Mouse (Mus musculus) hindbrain, embryonic 14.5 days (tissue): ENCODE results near the gene Ush2a. TPM values are rescaled to one million over a fixed set of nuclear protein-coding genes. Genes with fewer than 3 reads are reported as not detected.

Experiments
- ATAC-seq: fragments of 200-750 bp; cut with Nextera tagmentation; 2 replicates; pipeline ENCODE4 v1.8.0; 2017; ENCODE audit warnings: moderate number of reproducible peaks, mild to moderate bottlenecking, moderate TSS enrichment, moderate library complexity; ENCODE audit not compliant: low FRiP score
- DNase-seq: peaks from one replicate; pipeline ENCODE4 v3.0.0-alpha.2; 2015; ENCODE audit warnings: low spot score
- H3K27ac ChIP-seq: fragments of 300-500 bp; sonication (generic); 2 replicates; pipeline ENCODE4 v1.5.1; 2014; ENCODE audit warnings: mild to moderate bottlenecking, moderate library complexity
- H3K27me3 ChIP-seq: fragments of 300-500 bp; sonication (generic); 2 replicates; pipeline ENCODE4 v1.6.1; 2014; ENCODE audit warnings: mild to moderate bottlenecking, low read length, mixed read lengths; ENCODE audit not compliant: control insufficient read depth, insufficient read depth
- H3K36me3 ChIP-seq: fragments of 300-500 bp; sonication (generic); replicated peaks from 2 replicates; pipeline ENCODE4 v1.6.1; 2014; ENCODE audit not compliant: control insufficient read depth, insufficient read depth
- H3K4me1 ChIP-seq: fragments of 300-500 bp; sonication (generic); replicated peaks from 2 replicates; pipeline ENCODE4 v1.6.1; 2014; ENCODE audit warnings: antibody characterized with exemption, low read length, mixed read lengths; ENCODE audit not compliant: control insufficient read depth, insufficient read depth
- H3K4me2 ChIP-seq: fragments of 300-500 bp; sonication (generic); replicated peaks from 2 replicates; pipeline ENCODE4 v1.6.1; 2014; ENCODE audit warnings: mild to moderate bottlenecking, moderate library complexity
- H3K4me3 ChIP-seq: fragments of 300-500 bp; sonication (generic); replicated peaks from 2 replicates; pipeline ENCODE4 v1.5.1; 2014; ENCODE audit warnings: mild to moderate bottlenecking, low read length
- H3K9ac ChIP-seq: fragments of 300-500 bp; sonication (generic); 2 replicates; pipeline ENCODE4 v1.6.1; 2014
- H3K9me3 ChIP-seq: fragments of 300-500 bp; sonication (generic); 2 replicates; pipeline ENCODE4 v1.6.1; 2016; ENCODE audit warnings: low read length; ENCODE audit not compliant: control insufficient read depth
- WGBS: fragments of 180-500 bp; shearing (Covaris S2); extraction: QIAGEN DNeasy Blood & Tissue Kit; methylation state at CpG from one replicate; pipeline ENCODE4 v1.1.7; 2014; 5-methylcytosine and 5-hydroxymethylcytosine counted together
- polyA plus RNA-seq: library from polyadenylated mRNA; unstranded; fragments of >200 nt; fragmentation: Nextera tagmentation; extraction: Ambion mirVana; gene quantifications from 2 replicates; pipeline ENCODE4 v1.2.1, GENCODE M21; 2014

Ush2a gene
- polyA plus RNA-seq, 1 experiment from 2014 or later: 0.36 TPM

DNA sequence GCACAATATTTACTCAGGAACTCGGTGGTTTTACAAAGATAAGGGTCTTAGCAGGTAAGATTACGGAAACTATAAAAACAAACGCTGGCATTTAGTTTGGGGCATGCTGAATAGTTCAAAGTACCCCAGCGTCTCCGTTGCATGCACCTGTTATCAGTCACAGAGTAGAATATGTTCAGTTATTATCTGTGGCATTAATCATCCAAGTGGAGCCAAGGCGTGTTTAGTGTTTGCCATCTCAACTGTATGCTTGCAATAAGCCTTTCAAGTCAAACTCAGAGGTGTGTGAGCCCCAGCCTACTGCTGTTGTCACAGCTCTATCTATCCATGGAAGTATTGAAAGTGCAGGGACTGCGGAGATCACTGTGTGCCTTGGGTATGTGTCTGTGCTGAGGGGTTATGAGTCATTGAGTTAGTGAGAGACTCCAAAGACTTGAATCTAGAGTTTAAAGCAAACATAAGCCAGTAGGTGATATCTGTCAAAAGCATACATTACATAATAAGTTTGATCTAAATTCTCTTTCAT lies 473.0 kb downstream of the Ush2a start:
- WGBS: 92% methylated on average over 7 of the region's 7 CpGs
- Histone ChIP-seq H3K4me3 (no peak overlapping the region), H3K4me2 (no peak overlapping the region), H3K9ac (no peak overlapping the region), H3K36me3 (no peaks in the 10 kb centered on the region), H3K4me1 (no peaks in the 10 kb centered on the region), H3K9me3 (no peaks in the 10 kb centered on the region), H3K27me3 (no peaks in the 10 kb centered on the region), H3K27ac (no peak overlapping the region)
- no peak for DNase-seq
- ATAC-seq: no peak

GRCm38 (mm10) chr1:188742971-188743370 lies 481.1 kb downstream of the Ush2a start:
- Histone ChIP-seq H3K27ac (no peak overlapping the region), H3K4me3 (no peak overlapping the region), H3K27me3 (no peaks in the 10 kb centered on the region), H3K9ac (no peak overlapping the region), H3K36me3 (no peaks in the 10 kb centered on the region), H3K4me2 (no peak overlapping the region), H3K9me3 (no peaks in the 10 kb centered on the region), H3K4me1 (0 out of 2 replicates have a peak, but pooled peaks cover 4% of the 10 kb centered on the region)
- 50% methylated on average over 7 of the region's 7 CpGs for WGBS
- ATAC-seq (no peak), DNase-seq (peak; percentile 55)

- Histone ChIP-seq H3K4me2 (no peak overlapping the region), H3K4me1 (peaks cover 8% of the 10 kb centered on the region), H3K9ac (no peak overlapping the region), H3K36me3 (no peaks in the 10 kb centered on the region), H3K27ac (no peak overlapping the region), H3K9me3 (no peaks in the 10 kb centered on the region), H3K27me3 (no peaks in the 10 kb centered on the region), H3K4me3 (no peak overlapping the region)
- ATAC-seq: no peak
- WGBS: 22% methylated on average over 15 of the region's 15 CpGs
- DNase-seq: no peak
Measured at GRCm38 (mm10) chr1:188755031-188755430, 493.2 kb downstream of the Ush2a start.

DNA sequence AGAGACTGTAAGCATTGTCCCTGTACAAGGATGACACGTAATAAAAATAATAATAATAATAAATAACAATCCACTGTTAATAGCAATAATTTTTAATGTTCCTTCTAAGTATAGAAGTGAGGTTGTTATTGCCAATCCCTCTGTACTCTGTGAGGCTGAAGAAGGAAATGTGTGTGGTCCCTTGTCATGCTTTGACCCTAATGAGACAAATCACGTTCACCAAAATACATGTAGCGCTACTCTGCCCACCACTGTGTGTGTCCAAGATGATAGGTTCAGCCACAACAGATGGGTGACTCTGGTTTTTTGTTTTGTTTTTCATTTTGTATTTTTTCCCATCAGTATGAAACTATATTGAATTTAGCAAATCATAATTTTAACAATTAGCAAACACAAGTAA lies 498.7 kb downstream of the Ush2a start:
- Histone ChIP-seq H3K4me1 (no peaks in the 10 kb centered on the region), H3K27ac (no peak overlapping the region), H3K9me3 (no peaks in the 10 kb centered on the region), H3K27me3 (no peaks in the 10 kb centered on the region), H3K9ac (no peak overlapping the region), H3K4me3 (no peak overlapping the region), H3K4me2 (no peak overlapping the region), H3K36me3 (no peaks in the 10 kb centered on the region)
- DNase-seq (no peak), ATAC-seq (no peak)
- 76% methylated on average over 3 of the region's 3 CpGs for WGBS

DNA sequence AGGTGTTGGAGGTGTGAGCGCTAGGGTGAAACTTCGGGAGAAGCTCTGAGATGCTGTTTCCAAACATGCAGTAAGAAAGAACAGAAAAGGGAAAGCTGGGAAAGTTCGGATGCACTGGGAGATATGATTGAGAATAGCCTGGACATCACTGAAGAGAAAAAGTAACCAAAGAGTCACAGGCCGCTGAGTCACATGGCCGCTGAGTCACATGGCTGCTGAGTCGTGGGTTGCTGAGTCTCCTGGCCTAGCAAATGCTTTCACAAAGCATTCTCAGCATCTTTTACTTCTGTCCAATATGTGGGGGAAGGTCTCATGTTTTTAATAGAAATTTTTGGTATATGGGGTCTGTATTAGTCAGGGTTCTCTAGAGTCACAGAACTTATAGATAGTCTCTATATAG lies 500.6 kb downstream of the Ush2a start:
- DNase-seq: no peak
- no peaks in the 10 kb centered on the region for H3K27me3 ChIP-seq
- H3K9me3 ChIP-seq: no peaks in the 10 kb centered on the region
- H3K4me3 ChIP-seq: no peak overlapping the region
- WGBS: 90% methylated on average over 6 of the region's 6 CpGs
- H3K4me1 ChIP-seq: no peaks in the 10 kb centered on the region
- no peaks in the 10 kb centered on the region for H3K36me3 ChIP-seq
- no peak overlapping the region for H3K4me2 ChIP-seq
- no peak for ATAC-seq
- no peak overlapping the region for H3K9ac ChIP-seq
- no peak overlapping the region for H3K27ac ChIP-seq

DNA sequence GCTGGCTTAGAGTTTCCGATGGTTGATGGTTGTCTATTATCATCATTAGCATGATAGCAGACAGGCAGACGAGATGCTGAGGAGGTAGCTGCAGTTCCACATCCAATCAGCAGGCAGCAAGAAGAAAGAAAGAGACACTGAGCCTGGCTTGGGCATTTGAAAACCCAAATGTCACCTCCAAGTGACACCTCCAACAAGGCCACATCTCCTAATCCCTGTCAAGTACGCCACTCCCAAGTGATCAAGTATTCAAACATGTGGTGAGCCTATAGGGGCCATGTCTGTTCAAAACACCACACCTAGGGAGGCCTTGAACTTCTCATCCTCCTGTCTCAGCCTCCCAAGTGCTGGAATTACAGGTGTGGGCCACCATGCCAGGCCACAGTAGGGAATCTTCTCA lies 501.9 kb downstream of the Ush2a start:
- H3K9ac ChIP-seq: no peak overlapping the region
- DNase-seq (no peak), ATAC-seq (no peak)
- 67% methylated on average over 3 of the region's 3 CpGs for WGBS
- no peaks in the 10 kb centered on the region for H3K27me3 ChIP-seq
- no peak overlapping the region for H3K4me2 ChIP-seq
- no peaks in the 10 kb centered on the region for H3K9me3 ChIP-seq
- no peaks in the 10 kb centered on the region for H3K4me1 ChIP-seq
- no peak overlapping the region for H3K4me3 ChIP-seq
- no peaks in the 10 kb centered on the region for H3K36me3 ChIP-seq
- no peak overlapping the region for H3K27ac ChIP-seq

GRCm38 (mm10) chr1:188770828-188771227 lies 509.0 kb downstream of the Ush2a start:
- Histone ChIP-seq H3K4me1 (no peaks in the 10 kb centered on the region), H3K9me3 (0 out of 2 replicates have a peak, but pooled peaks cover 7% of the 10 kb centered on the region), H3K4me3 (no peak overlapping the region), H3K36me3 (no peaks in the 10 kb centered on the region), H3K27me3 (no peaks in the 10 kb centered on the region), H3K27ac (no peak overlapping the region), H3K4me2 (no peak overlapping the region), H3K9ac (no peak overlapping the region)
- WGBS: 91% methylated on average over 1 of the region's 1 CpGs
- DNase-seq (no peak), ATAC-seq (no peak)

DNA sequence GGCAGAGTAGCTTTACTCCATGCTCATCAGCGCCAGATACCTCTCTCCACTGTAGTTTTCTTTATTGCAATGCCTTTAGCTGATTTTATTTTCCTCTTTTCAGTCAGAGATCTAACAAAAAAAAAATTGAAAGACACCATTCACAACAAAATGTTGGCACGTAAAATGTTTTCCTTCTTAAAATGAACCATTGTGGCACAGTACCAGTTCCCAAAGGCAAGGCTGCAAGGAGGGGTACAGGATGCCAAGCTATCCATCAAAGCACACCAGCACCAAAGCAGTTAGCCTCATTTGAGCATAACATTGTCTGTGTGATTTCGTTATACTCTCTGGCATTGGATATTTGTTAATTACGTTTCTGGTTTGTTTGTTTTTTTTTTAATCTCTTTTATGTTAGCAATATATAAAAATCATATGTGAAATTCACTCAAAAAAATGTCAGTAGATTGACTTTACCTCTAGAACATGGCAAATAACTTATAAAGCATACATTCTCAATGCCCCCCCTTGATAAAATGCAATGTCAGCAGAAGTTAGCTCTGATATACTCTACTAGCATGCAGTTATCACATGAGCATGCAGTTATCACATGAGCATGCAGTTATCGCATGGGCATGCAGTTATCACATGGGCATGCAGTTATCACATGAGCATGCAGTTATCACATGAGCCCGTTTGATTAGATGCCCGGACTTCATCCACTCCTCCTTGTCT lies 510.9 kb downstream of the Ush2a start:
- 88% methylated on average over 7 of the region's 7 CpGs for WGBS
- Histone ChIP-seq H3K4me3 (no peak overlapping the region), H3K4me2 (no peak overlapping the region), H3K9me3 (0 out of 2 replicates have a peak, but pooled peaks cover 10% of the 10 kb centered on the region), H3K4me1 (no peaks in the 10 kb centered on the region), H3K36me3 (no peaks in the 10 kb centered on the region), H3K9ac (no peak overlapping the region), H3K27ac (no peak overlapping the region), H3K27me3 (no peaks in the 10 kb centered on the region)
- no peak for ATAC-seq
- DNase-seq: no peak

- H3K27me3 ChIP-seq: no peaks in the 10 kb centered on the region
- H3K4me3 ChIP-seq: no peak overlapping the region
- 85% methylated on average over 7 of the region's 7 CpGs for WGBS
- no peaks in the 10 kb centered on the region for H3K36me3 ChIP-seq
- ATAC-seq (no peak), DNase-seq (no peak)
- H3K4me2 ChIP-seq: no peak overlapping the region
- no peak overlapping the region for H3K9ac ChIP-seq
- 0 out of 2 replicates have a peak, but pooled peaks cover 10% of the 10 kb centered on the region for H3K9me3 ChIP-seq
- H3K27ac ChIP-seq: no peak overlapping the region
- H3K4me1 ChIP-seq: no peaks in the 10 kb centered on the region
Measured at GRCm38 (mm10) chr1:188773631-188774030, 511.8 kb downstream of the Ush2a start.
